Mouse (Mus musculus): Measurements from ENCODE around the gene Stard13.

Gene Stard13

DNA sequence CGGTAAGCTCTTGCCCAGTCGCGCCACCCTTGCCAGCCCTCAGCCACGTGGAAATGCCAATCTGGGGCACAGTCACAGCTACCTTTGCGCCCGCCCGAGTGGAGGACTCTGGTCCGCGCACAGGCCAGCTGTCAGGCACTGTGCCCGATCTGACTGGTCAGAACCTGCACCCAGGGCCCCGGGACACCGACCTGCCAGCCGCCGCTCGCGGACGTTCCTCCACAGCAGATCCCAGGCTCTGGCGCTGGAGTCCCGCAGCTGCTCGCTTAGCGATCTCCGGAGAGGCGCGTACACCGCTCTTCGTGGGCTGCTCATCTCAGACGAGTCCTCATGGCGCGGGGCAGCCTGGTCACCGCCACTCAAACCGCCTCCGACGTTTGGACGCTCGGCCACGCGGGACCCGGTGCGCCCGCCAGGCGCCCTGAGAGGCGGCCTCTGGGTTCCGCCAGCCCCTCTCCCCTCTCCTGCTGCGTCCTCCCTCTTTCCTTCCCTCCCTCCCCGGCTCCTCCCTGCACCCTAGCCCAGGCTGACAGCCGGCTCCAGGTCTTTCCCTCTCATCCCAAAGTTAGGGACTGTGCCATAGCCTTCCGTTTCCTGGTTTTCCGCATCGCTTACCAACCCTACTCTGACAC lies at the start of gene Stard13:
Gene Stard13 (minus strand): TSS at position 437 of the 632 bp plus-strand sequence.
- DNase-seq (ENCODE audit: low read depth, low spot score), result no peak

DNA sequence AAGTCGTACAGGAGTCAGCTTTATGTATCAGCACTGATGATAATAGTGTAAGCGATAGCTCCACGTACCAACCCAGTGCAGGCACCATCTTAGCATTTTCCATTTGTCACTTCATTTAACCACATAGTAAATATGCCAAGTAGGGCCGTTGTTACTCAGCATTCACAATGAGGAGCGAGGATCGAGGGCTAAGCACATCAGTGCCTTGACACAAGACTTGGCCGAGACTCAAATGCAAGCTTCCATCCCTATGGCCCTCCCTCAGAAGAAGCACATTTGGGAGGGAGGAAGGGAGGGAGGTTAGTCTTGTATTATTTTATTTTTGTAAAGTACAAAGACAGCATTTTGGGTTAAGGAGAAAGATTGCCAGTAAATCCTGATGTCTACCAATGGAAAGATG lies 45.9 kb upstream of the Stard13 start:
- DNase-seq (ENCODE audit: low read depth, low spot score), result no peak

DNA sequence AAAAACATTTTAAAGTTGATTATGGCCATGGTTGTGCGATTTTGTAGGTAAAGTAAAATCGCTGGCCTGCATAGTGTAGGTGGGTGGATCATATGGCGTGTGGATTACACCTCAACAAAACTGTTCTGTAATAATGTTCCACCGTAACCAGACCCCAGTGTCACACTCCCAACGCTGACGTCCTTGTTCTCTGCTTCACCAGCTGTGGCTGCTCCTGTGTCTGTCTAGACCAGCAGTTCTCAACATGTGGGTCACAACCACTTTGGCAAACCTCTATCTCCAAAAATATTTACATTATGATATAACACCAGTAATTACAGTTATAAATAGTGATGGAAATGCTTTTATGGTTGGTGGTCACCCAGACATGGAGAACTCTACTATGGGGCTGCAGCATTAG lies 44.3 kb upstream of the Stard13 start:
- DNase-seq (ENCODE audit: low read depth, low spot score), result no peak

DNA sequence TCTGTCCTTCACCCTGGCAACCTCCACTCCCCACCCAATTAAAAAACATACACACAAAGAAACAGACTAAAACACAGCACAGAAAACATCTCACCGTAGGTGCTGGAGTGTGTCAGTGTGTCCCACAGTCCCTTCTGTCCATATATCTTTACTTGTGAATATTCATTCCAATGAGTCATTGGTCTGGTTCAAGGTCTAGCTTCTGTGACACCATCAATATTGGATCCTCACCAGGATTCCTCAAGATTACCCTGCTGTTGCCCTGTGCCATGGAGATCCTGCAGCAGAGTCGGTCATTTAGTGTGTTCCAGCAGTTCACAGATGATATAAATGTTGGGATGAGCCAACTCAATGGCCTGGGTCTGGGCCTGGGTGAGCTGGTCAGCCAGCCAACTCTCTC lies 42.4 kb upstream of the Stard13 start:
- no peak for DNase-seq (ENCODE audit: low read depth, low spot score)

DNA sequence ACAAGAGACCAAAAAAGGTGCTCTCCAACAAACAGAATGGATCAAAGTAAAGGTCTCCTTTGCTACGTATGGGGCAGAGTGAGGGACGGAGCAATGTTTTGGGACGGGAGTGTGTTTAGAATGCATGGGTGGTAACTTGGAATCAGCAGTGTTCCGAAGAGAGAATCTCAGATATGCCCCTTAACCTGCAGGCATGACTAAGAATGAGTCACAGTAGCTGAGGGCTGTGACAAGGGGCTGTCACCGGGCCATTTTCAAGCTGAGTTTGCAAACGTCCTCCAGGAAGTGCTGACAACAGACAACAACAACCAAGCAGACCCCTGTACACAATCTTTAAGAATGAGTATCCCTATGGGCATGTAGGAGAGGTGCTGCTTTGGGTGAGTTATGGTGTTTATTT lies 40.6 kb upstream of the Stard13 start:
- DNase-seq (ENCODE audit: low read depth, low spot score), result no peak

DNA sequence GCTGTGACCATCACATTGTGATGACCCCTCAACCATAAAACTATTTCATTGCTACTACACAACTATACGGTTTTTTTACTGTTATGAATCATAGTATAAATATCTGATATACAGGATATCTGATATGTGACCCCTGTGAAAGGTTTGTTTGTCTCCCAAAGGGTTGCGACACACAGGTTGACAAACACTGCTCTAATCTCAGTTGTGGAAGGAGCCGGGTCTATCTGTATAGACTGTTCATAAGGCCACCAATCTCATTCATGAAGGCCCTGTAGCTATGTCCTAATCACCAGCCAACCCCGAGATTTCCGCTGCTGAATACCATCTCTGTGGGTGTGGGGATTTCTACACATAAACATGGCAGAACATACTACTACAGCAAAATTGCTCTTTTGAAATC lies 37.2 kb upstream of the Stard13 start:
- DNase-seq (ENCODE audit: low read depth, low spot score), result no peak

DNA sequence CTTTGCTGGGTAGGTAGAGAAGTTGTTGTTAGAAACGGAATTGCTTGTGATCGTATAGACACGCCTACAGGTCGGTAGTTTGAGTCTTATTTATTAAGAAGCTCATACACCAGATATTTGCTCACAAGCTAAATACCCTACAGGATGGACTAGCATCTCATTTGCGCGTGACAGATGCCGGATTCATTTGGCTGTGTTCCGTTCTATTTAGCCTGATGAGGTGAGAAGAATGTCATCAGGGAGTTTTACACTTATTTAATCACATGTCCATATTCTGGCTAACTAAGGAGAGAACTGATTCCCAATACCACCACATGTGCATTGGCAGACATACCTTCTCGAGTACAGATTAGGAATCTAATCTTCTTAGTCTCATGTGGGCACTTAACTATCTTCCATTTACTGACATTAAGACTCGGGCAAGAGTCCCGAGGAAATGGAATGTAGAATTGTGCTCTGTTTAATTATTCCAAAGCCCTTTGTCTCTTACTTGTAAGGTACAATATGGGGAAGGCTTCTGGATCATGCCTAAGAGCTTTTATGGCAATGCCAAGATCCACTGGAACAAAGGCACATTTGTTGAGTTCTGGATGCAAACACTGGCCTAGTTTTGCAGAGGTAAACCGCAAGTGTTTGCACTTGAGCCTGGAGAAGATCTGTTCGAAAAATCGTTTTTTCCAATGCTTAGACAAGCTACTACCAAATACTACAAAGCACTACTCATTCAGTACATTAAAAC lies 33.4 kb upstream of the Stard13 start:
- DNase-seq (ENCODE audit: low read depth, low spot score), result no peak

DNA sequence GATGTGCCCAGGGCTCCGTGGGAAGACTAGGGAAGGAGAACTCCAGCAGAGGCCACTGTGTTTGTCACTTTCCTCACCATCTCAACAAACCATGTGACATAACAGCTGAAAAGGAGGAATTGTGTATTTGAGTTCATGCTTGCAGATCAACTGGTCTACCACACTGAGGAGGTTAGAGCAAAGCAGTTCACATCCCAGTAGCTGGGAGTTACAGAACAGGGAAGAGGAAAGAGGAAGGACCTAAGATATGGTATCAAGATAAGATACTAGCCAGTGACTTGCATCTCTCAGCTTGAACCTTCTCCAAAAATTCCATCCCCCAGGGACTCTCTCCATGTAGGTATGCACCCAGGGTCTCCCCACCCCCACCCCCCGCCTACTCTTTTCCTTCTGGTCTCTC lies 27.9 kb upstream of the Stard13 start:
- DNase-seq (ENCODE audit: low read depth, low spot score), result no peak

DNA sequence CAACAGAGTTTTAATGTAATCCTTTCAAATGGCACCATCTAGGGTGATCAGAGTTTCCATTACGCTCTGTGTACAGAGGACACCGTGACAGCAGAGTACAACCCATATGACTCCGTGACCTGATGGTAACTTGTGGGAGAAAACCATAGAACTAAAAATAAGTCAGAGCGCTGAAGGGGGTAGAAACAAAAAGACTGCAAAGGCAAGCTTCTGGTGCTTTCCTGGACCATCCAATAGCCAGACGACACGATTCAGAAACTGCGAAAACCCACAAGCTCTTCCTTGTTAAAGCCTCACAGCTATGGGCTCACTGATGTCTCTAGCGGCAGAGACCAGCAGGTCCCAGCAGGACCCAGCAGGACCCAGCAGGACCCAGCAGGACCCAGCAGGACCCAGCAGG lies 18.6 kb upstream of the Stard13 start:
- no peak for DNase-seq (ENCODE audit: low read depth, low spot score)

DNA sequence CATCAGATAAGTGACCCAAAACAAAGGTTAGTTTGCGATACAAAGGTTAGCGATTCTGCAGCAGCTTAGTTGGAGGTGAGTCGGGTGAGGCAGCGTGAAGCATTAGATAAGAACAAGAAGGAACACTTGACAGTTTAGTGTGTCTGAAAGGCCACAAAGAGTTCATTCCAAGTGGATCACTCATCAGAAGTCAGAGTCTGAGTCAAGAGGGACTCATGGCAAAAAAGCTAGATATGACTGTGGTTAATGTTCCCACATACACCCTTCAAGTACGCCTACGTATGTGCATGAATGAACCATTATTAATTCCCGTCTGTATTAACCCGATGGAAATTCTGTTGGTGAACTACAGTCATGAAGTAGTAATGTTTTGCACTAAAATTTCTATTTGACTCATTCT lies 18.0 kb upstream of the Stard13 start:
- no peak for DNase-seq (ENCODE audit: low read depth, low spot score)

DNA sequence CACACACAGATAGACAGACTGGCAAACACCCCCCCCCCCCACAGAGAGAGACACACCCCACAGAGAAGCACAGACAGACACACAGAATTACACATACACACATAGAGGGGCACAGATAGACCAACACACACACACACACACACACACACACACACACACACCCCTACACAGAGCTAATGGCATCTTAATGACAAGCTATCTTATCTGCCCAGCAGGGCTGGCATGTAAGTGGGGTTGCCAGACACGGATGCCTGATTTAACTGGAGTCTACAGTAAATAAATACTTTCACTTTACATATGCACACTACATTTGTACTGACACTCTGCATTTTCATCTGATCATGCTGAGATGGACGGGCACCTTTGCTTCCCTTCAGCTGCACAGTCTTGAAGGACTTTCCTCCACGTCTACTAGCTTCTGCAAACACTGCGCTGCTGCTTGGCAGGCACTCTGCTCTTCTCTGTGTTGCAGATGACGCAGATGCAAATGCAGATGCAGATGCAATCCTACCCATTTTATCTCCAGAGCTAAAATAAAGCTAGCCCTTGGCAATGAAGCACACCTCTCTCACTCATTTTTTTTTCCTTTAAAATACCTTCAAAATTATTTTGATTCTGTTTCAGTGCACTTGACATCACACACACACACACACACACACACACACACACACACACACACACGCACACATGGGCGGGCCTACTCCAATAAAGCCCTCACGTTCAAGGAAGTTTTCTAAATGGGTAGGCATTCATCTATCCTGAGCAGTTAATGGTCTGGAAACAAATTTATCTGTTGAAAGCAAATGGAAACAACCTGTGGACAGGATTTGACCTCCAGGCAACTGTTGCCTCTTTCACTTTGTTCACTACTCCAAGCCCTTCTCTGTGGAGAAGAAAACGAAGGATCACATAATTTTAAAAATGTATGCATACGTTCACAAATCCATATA lies 15.3 kb upstream of the Stard13 start:
- DNase-seq (ENCODE audit: low read depth, low spot score), result no peak

DNA sequence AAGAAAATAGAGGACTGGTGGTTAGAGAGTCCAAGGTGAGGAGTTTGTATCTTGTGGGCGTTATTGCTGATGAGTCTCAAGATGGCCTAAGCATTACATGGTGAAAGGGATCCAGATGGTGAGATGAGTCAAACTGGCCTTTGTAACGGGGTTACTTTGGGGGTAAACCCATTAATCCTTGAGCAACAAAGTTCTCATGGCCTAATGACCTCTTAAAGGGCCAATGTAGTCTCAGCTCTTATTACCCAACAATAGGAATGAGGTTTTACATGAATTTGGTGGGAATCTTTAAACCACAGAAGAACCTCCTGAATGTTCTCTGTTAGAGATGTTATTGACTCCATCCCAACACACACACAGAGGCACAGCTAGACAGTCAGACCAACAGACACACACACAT lies 14.4 kb upstream of the Stard13 start:
- no peak for DNase-seq (ENCODE audit: low read depth, low spot score)

DNA sequence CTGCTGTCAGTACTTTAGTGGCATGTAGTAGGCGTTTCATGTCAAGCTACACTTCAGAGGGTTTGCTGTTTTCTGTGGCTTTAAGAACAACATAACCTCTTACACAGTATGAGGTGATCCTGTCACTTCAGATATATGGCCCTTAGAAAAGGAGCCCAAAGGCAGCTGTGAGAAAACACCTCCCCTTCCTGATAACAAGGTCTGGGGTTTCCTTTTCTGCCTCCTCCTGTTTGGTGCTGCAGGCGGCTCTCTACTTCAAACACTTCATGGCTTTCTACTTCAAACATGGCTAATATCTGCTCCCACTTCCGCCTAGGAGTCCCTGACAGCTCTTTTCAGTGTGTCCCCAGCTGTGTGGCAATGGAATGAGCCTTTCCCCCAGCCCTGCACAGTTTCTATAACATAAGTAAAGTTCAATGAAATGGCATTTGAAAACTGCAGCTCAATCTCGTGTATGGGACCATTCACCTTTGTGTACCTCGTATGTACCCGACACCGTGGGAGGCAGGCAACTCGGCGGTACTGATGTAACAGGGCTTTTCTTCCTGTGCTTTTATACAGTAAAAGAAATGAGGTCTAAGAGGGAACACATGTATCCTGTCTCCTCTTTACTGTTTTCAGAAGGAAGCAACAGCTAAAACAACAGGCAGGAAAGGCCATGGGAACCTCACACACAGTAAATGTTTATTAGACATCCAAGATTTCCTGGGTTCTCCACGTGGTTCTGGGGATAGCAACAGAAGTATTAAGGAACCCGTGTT lies 13.7 kb upstream of the Stard13 start:
- DNase-seq (ENCODE audit: low read depth, low spot score), result no peak

DNA sequence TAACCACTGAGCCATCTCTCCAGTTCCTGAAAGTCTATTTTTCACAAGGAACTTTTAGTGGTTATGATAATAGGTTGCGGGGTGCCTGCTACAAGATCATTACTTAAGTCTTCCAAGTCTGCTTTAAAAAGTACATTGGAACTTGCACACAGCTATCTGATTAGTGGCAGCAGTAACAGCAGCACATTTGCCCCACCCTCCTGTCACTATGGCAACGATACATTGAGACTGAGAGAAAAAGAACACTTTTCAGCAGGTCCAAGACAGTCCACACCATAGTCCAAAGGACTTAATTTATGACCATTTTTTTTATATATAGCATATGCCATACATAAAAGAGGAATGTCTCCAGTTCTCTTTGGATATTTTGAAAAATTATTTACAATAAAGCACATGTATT lies 12.7 kb upstream of the Stard13 start:
- peak; percentile 36 for DNase-seq (ENCODE audit: low read depth, low spot score)

DNA sequence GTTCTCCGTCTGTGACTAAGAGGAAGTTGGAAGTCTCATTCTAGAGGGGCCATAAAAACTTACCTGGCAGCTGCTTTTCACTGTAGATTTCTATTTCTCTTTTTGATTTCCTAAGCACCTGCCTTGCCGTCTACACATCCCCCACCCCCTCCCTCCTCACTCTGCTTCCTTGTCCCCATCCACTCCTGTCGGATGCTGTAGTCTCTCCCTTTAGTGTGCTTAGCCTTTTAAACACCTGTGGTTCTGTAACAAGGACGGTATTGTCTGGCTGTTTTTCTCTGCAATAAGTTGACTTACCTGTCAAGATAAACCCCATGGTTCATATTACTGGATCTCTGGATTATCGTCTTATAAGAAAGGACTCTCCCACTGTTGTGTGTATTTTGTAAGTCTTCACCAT lies 11.9 kb upstream of the Stard13 start:
- DNase-seq (ENCODE audit: low read depth, low spot score), result no peak

DNA sequence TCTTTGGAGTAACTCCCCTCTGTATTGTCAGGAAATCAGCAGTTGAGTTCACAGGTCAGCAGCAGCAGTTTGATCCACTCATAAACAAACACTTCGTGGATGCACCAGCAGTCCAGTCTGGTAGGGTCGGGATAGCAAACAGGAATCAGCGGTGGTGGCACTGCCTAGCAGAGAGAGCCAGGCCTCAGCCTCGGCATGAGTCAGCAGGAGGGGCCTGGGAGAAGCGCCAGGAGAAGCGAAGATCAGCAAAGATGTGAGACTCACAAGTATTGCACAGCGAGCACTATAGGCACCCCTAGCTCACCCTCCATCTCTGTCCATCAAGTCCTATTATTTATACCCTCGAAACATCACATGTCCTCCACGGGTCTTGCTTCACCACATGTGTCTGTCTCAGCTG lies 5.1 kb upstream of the Stard13 start:
- DNase-seq (ENCODE audit: low read depth, low spot score), result no peak

DNA sequence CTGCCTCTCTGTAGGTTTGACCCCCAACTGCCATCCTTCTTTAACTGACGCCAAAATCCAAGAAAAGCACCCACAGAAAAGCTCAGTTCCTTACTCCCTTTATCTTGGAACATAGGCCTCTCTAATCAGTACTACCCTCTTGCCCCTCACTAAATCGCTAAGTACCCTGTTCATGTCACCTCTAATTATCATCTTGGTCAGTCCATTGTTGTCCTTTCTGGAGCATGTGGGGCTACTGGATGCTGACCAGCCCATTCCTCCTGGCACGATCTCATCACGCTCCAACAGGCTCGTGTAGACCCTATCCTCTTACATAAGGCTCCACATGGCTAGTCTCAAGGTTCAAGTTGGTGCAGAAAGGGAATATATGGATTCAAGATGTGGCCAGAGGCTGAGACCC lies 2.8 kb upstream of the Stard13 start:
- no peak for DNase-seq (ENCODE audit: low read depth, low spot score)

DNA sequence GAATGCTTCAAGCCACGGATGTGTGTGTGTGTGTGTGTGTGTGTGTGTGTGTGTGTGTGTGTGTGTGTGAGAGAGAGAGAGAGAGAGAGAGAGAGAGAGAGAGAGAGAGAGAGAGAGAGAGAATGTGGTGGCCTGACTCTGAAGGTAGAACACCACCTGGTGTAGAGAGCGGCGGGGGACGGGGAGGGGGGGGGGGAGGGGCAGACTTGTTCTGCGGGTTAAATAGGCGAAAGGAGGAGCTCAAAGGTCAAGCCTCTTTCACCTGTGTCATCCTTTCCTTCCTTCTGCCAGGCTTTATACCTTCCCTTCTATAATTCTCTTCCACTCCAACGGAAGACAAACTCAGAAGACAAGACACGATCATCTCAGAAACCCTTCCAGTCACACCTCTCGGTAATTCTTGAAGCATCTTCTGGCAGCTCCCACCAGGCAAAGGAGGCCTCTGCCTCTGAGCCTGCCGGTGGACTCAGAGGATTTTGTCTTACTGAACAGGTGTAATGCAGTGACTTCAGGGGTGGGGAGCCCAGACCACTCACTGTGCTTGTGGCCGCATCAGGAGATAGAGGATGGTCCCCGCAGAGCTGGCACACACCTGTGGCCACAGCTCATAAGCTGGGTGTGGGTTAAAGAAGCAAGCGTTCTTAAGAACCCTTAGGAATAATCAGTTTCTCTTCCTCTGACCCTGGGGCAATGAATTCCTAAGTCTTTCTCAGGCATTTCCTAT lies 898 bp downstream of the Stard13 start:
- DNase-seq (ENCODE audit: low read depth, low spot score), result no peak

DNA sequence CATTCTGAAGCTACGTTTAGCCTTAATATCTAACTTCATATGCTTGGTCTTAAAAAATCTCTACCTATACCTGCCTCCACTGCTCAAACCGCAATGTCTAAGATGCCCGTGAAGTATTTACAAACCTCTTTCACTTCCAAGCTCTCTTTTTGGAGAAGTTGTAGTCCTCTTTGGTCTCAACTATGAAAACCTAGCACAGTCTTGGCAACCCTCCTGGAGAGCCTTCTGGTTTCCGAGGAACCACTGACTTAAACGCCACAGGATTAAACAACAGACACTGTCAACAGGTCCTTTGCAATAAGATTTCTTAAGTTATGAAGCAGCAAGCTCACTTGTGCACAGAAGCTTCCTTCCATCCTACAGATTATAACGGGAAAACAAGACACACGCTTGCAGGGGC lies 1.8 kb downstream of the Stard13 start:
- DNase-seq (ENCODE audit: low read depth, low spot score), result no peak

DNA sequence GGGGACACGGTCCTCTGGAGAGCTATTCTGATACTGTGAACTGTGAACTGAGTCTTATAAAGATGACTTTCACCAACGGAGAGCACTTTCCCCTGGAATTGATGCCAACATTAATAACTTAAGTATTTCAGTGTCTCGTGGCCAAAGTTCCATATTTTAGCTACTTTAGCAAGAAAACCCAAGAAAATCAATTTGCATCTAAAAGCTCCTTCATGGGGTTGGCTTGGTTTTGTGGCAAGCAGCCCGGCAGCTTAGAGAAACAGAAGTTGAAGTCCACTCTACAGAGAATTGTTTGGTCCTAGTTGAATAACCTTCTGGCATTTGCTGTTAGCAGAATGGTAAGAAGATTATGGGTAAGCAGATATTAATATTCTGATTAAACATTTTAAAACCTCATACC lies 2.2 kb downstream of the Stard13 start:
- no peak for DNase-seq (ENCODE audit: low read depth, low spot score)

DNA sequence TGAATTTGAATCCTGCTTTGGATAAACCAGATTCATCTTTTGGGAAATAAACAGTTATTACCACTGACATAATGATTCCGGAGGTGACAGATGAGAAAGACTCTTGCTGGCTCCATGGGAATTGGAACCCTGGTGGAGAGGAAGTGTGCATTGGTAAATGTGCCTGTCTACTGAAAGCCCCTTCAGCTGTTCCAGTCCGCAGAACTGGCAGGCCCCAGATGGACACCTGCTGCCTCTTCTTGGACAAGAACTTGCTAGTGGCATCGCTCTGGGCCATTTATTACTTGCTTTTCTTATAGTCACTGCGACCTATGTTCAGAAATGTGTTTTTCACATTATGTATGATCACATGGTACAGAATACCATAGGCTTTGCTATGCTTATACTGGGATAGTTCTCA lies 3.2 kb downstream of the Stard13 start:
- no peak for DNase-seq (ENCODE audit: low read depth, low spot score)

Measured in c-Kit-negative CD71-positive TER-119-positive erythroid progenitor cells, embryonic 14.5 days (primary cell).